Mouse (Mus musculus): ENCODE results near the gene Entr1.

The Entr1 gene

DNA sequence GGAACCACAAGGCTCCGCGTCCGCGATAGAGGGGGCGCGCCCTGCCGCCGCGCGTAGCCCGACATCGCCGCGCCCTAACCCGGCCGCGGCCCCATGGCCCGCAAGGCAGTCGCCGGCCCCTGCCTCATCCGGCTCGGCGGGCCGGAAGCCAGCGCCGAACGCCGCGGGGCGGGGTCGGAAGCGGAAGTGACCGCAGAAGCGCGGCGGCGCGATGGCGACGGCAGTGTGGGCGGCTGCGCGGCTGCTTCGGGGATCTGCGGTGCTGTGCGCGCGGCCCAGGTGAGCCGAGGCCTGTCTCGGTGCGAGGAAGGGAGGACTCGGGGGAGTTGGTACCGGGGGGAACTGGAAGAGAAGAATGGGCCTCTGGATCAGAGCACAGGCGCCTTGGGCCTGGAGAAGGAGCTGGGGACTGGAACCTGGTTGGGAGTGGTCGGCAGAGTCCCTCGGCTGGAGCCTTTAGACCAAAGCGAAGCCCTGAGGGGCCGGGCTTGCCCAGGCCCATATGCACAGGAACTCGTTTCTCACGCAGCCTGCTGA, at the start of gene Entr1, which contains the start of gene Pmpca:
Entr1 (minus strand) TSS at position 163 of the 537 bp plus-strand sequence.
Pmpca (plus strand) TSS at position 186 of the 537 bp plus-strand sequence.
- no peak for DNase-seq (ENCODE audit: low read depth)

DNA sequence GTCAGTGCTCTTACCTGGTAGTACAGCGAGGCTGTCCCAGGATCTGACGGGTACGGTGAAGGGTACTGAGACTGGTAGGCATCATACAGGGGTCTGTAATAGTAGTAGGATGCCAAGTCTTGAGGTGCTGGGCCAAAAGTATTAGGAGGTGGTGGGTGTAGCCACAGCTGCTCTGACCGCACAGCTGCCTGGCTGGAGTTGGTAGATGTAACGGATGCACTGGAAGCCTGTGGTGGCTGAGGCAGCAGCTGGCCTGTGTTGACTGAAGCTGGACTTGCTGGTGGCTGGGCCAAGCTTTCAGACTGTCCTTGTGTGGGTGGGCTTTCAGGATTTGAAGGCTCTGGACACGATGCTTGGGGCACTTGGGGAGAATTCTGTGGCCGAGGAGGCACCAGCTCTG, 49.3 kb upstream of the Entr1 start:
- no peak for DNase-seq (ENCODE audit: low read depth)

- no peak for DNase-seq (ENCODE audit: low read depth)
Observed at GRCm38 (mm10) chr2:26437221-26437620, 48.1 kb upstream of the Entr1 start.

GRCm38 (mm10) chr2:26434791-26435572, 45.9 kb upstream of the Entr1 start:
- no peak for DNase-seq (ENCODE audit: low read depth)

DNA sequence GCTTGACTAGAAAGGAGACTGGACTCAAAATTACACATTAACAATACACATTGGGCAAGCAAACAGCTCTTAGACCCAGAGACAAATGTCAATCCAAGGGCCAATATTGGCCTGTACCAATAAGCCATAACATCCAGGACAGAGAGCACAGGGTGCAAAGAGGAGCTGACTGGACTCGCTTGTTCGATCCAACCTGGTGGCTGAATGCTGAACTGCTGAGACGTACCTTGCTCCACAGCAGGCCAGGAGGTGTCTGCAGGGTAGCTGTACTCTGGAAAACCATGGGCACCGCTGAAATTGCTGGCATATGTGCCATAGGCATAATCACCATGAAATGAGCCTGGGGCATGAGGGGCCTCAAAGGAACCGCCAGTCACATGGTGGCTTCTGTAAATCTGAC, 40.7 kb upstream of the Entr1 start:
- DNase-seq (ENCODE audit: low read depth): no peak

DNA sequence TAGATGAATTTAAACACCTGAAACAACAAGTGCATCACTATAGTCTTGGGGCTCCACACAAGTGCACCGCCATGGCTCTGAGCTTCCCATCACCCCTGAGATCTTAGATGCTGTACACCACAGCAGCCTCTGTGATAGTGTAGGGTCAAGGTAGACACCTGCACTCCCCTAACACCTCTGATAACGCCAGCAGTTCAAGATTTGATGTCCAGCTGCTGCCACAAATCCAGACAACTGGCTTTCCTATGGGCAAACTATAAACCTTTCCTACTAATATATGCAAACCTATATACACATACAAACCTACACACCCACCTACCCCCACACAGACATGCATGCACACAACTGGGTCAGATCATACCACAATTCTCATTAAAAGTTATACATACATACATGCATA, 35.4 kb upstream of the Entr1 start:
- DNase-seq (ENCODE audit: low read depth): no peak

DNA sequence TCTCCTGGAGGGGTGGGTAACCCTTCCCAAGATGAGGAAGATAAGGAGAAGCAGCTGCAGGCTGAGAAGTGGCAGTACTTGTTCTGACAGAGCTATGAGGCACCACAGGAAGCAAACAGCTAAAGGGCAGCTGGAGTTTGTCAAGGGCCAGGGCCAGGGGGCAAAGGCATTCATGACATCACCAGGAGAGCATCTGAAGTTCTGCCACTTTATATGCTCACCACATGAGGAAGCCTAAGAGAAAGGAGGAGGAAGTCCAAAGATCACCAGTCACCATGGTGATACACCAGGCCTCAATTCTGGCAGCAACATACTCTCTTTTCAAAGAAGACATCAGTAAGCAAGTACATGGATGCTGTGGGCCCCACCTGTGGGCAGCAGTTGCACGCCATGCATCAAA, 34.0 kb upstream of the Entr1 start:
- DNase-seq (ENCODE audit: low read depth): no peak

GRCm38 (mm10) chr2:26421969-26422368, 32.9 kb upstream of the Entr1 start:
- DNase-seq (ENCODE audit: low read depth): no peak

GRCm38 (mm10) chr2:26418120-26418519, 29.0 kb upstream of the Entr1 start:
- peak; percentile 40 for DNase-seq (ENCODE audit: low read depth)

- DNase-seq (ENCODE audit: low read depth): no peak
Observed at GRCm38 (mm10) chr2:26417066-26417465, 27.9 kb upstream of the Entr1 start.

DNA sequence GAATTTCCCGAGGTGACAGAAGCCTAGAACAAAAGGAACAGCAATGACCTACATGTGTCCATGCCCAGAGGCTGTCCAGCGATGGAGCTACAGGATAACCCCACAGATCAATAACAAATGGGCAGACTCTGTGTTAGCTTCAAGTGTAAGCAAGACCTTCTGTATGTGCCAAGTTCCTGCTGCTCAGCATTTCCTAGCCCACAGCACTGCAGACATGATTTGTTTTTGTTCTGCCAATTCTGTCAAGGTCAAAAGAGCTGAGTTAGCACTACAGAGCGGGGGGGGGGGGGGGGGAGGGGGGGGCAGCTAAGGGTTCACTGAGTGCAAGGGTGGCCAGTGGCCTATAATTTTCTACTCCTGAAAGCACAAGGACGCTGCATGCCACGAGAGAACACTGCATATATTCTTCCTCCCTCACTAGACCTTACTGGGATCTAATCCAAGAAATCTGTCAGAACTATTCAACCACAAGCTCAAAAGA, 21.9 kb upstream of the Entr1 start:
- peak; percentile 60 for DNase-seq (ENCODE audit: low read depth)

DNA sequence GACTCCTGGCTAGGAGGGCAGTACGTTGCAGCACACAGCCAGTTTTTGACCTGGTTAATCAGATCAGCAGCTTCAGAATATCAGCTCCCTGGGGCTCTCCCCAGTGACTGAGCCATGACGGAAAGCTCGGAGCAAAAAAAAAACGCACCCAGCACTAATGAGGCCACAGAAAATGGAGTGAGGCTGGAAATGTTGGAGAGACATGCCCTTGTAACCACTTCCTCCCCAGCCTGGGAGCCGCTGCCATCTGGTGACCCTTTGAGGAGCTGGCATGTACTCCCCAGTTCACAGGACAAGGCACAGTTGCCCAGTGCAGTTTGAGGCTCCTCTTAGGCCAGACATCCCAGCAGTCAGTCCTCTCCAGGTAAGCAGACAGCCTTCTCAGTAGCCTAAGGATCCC, 21.0 kb upstream of the Entr1 start:
- no peak for DNase-seq (ENCODE audit: low read depth)

DNA sequence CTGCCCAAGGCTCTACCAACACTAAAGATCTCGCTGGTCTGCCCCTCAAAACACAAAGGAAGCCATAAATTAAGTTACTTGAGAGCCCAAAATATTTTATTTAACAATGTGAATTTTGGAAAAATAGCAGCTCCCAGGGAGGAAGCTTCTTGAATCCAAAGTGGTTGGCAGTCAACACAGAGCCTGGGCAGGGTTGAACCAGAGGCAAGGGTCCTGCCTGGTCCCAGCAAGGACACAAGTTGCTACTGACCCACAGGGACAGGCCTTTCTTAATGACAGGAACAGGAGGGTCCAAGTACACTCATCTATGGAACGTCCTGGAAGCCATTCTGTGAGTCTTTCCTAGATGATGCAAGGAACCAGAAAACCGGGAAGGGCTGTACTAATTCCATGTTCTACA, 20.2 kb upstream of the Entr1 start:
- no peak for DNase-seq (ENCODE audit: low read depth)

DNA sequence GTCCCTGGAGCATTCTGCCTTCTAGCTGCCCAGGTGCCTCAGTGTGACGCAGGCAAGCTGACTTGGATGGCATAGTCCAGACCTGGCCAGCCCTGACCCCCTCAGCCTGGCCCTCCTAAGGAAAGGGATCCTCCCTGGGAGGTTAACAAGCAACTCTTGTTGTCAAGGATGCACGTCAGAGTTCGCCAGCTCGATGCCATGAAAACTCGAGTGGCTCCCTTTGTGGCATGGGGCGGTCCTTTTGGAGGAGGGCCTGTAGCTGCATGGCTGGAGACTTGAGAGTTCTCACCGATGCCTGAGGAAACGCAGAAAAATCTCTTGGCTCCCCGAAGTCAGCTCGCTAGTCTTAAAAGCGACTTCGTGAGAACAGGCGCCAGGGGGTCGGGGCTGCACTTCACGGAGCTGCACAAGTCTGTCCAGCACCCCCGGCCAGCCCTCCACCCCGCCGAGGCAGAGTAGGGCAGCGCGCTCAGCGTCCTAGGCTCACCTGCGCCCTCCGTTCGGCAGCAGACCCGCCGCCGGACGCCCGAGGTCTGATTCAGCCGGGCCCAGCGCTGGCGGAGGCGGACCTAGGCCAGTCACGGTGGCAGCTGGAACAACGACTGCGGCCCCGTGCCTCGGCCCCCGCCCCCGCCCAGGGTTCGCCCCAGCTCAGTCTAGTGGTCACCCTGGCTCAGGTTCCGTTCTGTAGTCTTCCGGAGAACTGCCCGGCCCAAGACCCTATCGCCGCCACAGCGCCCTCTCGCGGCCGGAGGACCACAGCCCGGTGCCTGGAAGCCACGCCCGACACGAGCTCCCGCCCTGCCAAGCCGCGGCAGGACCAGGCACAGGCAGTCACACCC, 19.6 kb upstream of the Entr1 start, which contains the start of gene Inpp5e:
Inpp5e (minus strand) TSS at position 689 of the 842 bp plus-strand sequence.
- peak; percentile 83 for DNase-seq (ENCODE audit: low read depth)

DNA sequence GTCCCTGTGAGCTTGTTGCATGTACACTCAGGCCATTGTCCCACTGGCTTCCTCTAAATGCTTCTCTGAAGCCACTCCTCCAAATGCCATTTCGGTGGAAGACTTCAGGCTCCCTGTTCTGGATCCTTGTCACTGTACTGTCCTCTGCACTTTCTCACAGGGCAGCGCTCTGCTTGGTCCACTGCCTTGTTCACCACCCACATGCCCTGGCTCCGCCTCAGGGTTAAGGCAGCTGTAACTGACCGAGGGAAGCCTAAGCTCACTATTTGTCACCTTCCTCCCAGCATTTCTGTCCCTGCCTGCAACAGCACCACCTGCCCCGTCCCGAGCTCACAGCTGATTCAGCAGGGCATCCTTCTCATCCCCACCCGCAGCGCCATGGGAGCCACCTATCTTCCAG, 14.2 kb upstream of the Entr1 start:
- no peak for DNase-seq (ENCODE audit: low read depth)

GRCm38 (mm10) chr2:26402265-26402664, 13.1 kb upstream of the Entr1 start:
- DNase-seq (ENCODE audit: low read depth): no peak

GRCm38 (mm10) chr2:26401023-26401422, 11.9 kb upstream of the Entr1 start:
- DNase-seq (ENCODE audit: low read depth): no peak

- no peak for DNase-seq (ENCODE audit: low read depth)
Observed at GRCm38 (mm10) chr2:26400296-26400695, 11.2 kb upstream of the Entr1 start.

GRCm38 (mm10) chr2:26399647-26400046, 10.5 kb upstream of the Entr1 start:
- DNase-seq (ENCODE audit: low read depth): no peak

GRCm38 (mm10) chr2:26398978-26399377, 9.9 kb upstream of the Entr1 start:
- DNase-seq (ENCODE audit: low read depth): no peak

- DNase-seq (ENCODE audit: low read depth): no peak
Observed at GRCm38 (mm10) chr2:26391617-26392016, 2.5 kb upstream of the Entr1 start.

GRCm38 (mm10) chr2:26390954-26391353, 1.8 kb upstream of the Entr1 start:
- no peak for DNase-seq (ENCODE audit: low read depth)

Measured in fibroblast of lung, adult 2 months (primary cell).